Mouse (Mus musculus) erythroblast, embryonic 14.5 days (primary cell): Measurements from ENCODE around the gene Cdk14.

Experiments used
- GATA1 ChIP-seq: IDR thresholded peaks from 2 replicates; pipeline ENCODE4 v1.6.1; 2012; ENCODE audit warnings: low read length, inconsistent platforms, mixed read lengths
- TAL1 ChIP-seq: IDR thresholded peaks from 3 replicates; pipeline ENCODE4 v1.6.1; 2012; ENCODE audit warnings: low read length, inconsistent platforms, mixed read lengths

- no peak for TF ChIP-seq TAL1
- no peak for TF ChIP-seq GATA1
Observed at GRCm38 (mm10) chr5:4948090-4948954, 471.8 kb downstream of the Cdk14 start.
